Mouse (Mus musculus) erythroblast, embryonic 14.5 days (primary cell): ENCODE results near the gene Filip1.

Experiments used
- GATA1 ChIP-seq: IDR thresholded peaks from 2 replicates; pipeline ENCODE4 v1.6.1; 2012; ENCODE audit warnings: low read length, inconsistent platforms, mixed read lengths
- TAL1 ChIP-seq: IDR thresholded peaks from 3 replicates; pipeline ENCODE4 v1.6.1; 2012; ENCODE audit warnings: low read length, inconsistent platforms, mixed read lengths

DNA sequence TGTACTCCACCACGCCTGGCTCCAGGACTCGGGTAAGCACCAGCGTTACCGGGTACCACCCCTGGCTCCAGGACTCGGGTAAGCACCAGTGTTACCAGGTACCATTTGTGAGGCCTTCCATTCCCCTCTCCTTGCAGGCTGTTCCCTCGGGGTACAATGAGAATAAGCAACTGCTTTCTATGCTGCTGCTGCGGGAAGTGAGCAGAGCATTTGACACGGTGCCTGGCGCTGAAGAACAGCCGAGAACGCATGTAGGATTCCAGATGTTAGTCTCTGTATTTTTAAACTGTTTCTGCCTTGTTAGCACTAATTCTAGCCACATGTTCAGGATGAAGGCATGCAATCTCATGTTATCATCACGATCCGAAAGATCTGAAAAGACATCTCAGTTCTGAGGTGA lies 635 bp downstream of the Filip1 start:
- TF ChIP-seq TAL1: no peak
- TF ChIP-seq GATA1: no peak
